Mouse (Mus musculus) embryo, embryonic 11 days (tissue): ENCODE measurements around the gene Cdc42se2.

Experiments
- DNase-seq: peaks from one replicate; pipeline ENCODE4 v3.0.0-alpha.2; 2015

The Cdc42se2 gene

DNA sequence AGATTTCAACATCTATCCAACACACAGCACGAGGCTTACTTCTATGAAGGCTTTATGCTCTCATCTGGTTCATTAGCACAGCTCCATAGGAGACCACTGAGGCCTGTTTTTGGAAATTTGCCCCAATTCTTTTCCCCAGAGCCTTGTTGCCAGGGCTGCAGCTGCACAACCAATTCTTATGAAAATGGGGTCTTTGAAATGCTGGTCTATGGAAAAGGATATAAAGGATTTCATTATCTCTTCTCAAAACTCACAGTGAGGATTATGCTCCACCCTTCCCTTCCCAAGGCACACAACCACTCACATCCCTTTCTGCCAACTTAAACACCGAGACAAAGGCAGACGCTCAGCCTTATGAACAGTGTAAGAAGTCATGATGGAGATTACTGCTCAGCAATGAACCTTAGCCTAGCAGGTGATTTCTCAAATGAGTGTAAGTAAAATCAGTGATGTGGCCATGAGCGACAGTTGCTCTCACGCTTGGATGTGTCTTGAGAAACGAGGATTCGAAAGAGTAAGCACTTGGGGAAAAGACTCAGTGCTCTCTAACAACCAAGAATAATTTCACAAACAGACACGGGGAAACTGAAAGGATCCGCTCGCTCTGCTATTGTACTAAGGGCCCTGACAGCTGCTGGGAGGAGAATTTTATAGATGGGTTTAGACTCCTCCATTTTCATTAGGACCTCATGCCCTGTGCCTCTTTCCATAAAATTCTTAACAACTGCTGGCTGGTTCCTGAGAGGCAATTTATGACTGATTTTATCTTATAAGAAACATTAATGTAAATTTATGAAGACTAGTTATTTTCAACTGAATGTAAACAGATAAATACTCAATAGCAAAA lies 33.0 kb downstream of the Cdc42se2 start:
- DNase-seq = peak; percentile 67

- DNase-seq = no peak
These were observed 36.0 kb downstream of the Cdc42se2 start for GRCm38 (mm10) chr11:54751502-54751901.

DNA sequence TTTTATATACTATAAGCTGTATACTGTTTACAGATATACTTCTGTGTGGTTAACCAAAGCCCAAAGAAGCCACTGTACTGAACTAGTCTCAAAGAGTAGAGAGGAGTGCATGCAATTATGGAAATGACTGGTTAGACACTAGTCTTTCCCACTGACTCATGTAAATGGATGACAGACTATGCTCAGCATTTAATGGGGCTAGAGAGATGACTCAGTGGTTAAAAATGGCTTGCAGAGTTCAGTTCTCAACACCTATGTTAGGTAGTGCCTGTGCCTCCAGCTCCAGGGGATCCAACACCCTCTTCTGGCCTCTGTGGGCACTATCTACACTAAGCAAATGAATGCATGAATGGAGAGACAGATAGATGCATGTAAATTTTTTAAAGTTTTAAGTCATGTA lies 38.6 kb downstream of the Cdc42se2 start:
- no peak for DNase-seq

DNA sequence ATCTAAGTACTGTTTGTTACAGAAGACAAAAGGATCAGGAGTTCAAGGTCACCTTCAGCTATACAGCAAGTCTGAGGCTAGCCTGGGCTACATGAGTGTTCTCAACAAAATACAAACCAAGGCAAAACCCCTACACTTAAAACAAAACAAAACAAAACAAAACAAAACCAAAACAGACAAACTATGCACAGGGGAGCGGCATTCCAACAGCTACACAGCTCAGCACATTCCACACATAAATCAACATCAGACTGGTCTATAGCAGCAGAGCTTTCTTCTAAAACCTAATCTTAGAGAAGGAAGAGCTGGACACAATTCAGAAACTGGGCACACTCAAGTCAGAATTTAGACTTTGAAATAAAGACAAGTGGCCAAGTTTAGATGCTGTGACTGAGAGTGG lies 43.2 kb downstream of the Cdc42se2 start:
- no peak for DNase-seq

DNA sequence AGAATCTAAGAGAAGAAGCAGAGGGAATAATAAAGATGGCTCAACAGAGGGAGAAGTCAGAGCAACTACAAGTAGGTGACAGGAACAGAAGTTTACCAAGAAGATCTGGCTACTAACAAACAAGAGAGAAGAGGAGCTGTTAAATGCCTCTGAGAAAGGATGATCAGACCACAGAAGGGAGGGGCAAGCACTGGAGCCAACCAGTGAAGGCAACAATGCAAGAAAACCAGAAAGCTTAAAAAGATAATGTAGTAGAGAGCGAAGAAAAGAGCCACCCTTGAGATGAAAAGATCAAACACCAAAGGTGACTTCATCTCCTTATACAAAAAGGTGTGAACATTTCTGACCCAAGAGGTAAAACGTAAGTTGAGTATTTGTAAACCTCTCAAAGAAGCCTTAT lies 46.1 kb downstream of the Cdc42se2 start:
- DNase-seq = no peak

DNA sequence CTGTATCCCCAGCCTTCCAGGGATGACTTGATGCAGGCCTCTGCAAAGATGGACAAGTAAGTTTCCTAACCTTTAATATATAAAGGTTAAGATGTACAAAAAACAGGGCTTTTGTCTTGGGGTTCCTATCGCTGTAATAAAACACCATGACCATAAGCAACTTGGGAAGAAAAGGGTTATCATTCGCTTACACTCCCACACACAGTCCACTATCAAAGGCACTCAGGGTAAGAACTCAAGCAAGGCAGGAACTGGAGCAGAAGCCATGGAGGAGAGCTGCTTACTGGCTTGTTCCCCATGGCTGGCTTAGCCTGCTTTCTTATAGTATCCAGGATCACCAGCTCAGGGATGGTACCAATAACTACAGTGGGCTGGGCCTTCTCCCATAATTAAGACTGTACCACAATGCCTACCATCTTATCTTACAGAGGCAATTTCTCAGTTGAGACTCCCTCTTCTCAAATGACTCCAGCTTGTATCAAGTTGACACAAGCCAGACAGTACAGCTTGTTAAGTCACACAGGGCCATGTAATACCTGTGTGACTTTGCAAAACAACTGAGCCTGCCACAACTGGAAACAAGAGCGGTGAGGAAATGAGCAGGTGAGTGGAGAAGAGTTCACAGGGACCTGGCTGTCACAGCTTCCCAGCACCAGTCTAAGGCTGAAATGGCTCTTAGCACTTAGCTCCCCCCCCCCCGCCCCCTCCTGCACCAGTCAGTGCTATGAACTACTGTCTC lies 48.3 kb downstream of the Cdc42se2 start:
- DNase-seq = no peak

GRCm38 (mm10) chr11:54736903-54737302 lies 50.6 kb downstream of the Cdc42se2 start:
- no peak for DNase-seq

DNA sequence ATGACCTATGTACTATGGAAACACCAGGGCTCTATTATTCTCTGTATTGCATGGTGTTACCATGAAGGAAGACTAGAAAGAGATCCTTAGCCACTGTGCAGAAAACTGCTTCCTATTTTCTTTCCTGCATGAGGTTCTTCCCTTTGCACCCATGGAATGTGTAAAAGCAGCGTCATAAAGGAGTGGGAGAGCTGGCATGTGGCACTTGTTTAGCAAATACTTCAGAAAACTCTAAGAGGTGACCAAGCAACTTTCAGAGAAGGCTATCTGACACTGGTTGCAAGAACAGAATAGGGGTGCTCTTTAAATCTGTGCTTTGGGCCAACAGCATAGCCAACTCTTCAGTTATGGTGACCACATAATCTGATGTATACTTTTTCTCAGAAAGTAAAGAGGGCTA lies 52.4 kb downstream of the Cdc42se2 start:
- DNase-seq = no peak

GRCm38 (mm10) chr11:54733546-54733945 lies 53.9 kb downstream of the Cdc42se2 start:
- no peak for DNase-seq

- no peak for DNase-seq
These were observed 56.1 kb downstream of the Cdc42se2 start for GRCm38 (mm10) chr11:54731367-54731766.

DNA sequence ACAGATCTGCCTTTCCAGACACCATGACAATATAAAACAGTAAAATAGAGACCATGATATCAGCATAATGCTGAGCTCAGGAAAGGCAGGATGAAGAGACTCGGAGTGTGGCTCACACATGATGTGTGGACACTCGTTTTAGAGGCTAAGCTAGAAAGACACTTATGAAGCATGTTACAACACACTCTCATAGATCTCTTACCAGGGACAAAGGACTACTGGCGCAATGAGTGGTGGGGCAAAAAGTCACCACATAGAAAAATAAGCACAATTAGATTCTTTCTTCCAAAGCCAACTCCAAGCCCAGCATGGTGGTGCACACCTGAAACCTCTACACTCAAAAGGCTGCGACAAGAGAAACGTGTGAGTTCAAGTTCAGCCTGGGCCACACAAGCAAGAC lies 56.5 kb downstream of the Cdc42se2 start:
- no peak for DNase-seq

DNA sequence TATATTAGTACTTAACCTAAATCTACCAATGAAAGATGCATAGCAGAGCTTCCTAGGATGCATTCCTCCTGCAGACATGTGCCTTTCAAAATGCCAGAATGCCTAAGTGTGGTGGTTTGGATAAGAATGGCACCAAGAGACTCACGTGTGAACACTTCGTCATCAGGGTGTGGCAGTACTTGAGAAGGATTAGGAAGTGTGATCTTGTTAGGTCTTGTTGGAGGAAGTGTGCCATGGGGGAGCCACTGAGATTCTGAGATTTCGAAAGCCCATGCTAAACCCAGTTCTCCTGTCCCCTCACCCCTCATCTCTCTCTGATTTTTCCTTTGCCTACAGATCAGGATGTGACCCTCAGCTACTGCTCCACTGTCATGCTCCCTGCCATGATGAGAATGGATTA lies 58.2 kb downstream of the Cdc42se2 start:
- DNase-seq = no peak

- DNase-seq = no peak
These were observed 59.1 kb downstream of the Cdc42se2 start for GRCm38 (mm10) chr11:54728371-54728770.

GRCm38 (mm10) chr11:54727327-54727901 lies 60.1 kb downstream of the Cdc42se2 start:
- DNase-seq = no peak

DNA sequence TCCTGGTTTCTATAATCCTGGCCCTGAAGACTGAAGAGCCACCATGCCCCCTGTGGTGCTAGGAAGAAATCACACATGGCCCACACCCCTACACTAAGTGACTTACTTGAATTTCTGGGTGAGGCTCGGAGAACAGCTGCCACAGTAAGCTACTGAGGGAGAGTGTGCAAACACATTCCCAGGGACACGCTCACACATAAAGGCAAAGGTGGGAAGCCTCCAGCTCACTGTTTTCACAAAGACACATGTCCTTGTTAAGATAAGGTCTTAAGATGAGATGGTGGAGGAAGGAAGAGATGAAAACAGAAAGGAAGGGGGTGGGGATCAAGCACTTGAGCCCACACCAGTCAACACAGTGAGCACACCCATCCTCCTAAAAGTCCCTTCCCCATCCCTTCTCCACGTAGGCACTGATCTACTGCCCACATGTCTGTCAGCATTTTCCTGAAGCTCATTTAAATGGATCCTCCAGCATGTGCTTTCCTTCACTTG lies 60.9 kb downstream of the Cdc42se2 start:
- DNase-seq = no peak

- DNase-seq = peak; percentile 24
These were observed 63.0 kb downstream of the Cdc42se2 start for GRCm38 (mm10) chr11:54724353-54725034.

GRCm38 (mm10) chr11:54722057-54722456 lies 65.4 kb downstream of the Cdc42se2 start:
- no peak for DNase-seq

DNA sequence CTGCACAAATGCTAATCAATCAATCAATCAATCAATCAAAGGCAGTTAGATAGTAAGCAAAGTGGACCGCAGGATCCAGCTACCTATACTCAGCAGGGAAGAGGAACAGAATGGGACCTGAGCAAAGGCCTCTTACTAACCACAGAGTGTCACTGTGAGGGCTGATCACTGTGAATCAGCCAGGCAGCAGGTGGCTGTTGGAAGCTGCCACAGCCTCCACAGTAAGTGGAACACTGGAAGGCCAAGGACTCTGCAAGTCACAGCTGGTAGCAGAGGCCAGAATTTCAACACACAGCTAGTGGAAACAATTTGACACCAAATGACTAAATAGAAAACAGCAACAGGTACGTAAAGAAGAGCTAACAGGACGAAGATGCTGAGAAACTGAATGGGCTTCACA lies 68.9 kb downstream of the Cdc42se2 start:
- DNase-seq = no peak

DNA sequence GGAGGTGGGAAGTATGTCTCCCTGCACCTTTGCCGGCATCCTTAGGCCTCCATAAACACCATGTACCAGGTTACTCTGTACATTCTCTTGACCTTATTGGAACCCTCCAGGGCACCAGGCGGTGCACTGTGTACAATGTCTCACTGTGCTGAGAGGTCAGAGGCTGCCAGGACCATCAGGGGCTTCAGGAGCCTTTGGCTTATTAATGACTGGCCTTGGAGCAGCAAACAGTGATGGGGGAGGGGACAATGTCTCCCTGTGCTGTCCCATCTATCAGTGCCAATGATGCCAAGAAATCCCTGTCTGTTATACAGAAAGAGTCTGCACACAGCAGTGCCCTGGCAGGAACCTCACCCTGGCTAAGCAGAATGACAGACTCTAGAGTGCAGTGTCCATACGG lies 69.6 kb downstream of the Cdc42se2 start:
- DNase-seq = no peak

DNA sequence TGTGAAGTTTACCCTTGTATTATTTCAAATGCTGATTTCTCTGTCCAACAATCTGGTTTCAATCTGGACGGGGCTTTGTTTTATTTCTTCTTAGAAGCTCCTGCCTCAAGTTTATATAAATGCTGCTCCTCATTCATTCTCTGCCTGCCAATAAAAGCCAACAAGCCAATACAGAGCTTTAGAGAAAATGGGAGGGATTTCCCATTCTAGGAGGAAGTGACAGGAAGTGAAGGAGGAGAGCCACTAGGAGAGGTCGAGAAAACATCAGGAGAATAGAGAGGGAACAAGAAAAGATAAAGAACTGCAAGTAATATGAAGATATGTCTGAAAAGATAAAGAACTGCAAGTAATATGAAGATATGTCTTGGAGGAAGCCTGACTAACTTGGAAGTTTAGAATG lies 74.6 kb downstream of the Cdc42se2 start:
- DNase-seq = no peak

GRCm38 (mm10) chr11:54710512-54711293 lies 76.8 kb downstream of the Cdc42se2 start:
- no peak for DNase-seq

DNA sequence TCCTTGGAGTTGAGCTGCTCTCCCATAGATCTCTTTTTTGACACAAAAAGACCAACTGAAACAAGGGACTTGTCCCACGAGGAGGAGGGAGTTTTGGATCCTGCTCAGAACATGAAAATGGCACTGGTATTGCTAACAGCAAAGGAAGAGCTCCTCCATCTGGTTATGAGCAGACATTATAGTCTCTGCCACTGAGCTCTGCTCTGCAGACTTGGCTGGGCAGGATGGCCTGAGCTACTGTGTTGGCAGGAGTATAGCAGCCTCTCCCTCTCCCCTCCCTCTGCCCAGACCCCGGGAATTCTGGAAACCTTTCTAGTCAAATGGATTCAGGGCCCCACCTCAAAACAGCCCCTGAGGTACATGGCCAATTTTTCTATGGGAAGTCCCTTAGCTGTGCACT lies 77.8 kb downstream of the Cdc42se2 start:
- no peak for DNase-seq
